Mouse (Mus musculus) cerebellum, adult 2 months (tissue): ENCODE results near the gene Tbccd1.

ENCODE experiments used
- CTCF ChIP-seq: fragments of 200-500 bp; IDR thresholded peaks from 2 replicates; pipeline ENCODE4 v1.5.1; 2011; ENCODE audit warnings: low read depth, mild to moderate bottlenecking, control low read depth, low read length, moderate library complexity, borderline replicate concordance; ENCODE audit not compliant: insufficient read depth
- POLR2A ChIP-seq: fragments of 200-500 bp; IDR thresholded peaks from 2 replicates; pipeline ENCODE4 v1.6.1; 2011; ENCODE audit warnings: low read length, control low read depth, borderline replicate concordance; ENCODE audit not compliant: insufficient read depth

GRCm38 (mm10) chr16:22883441-22883840 is 26.0 kb upstream of the Tbccd1 start:
- no peak for TF ChIP-seq POLR2A
- TF ChIP-seq CTCF = no peak
